Mouse (Mus musculus) CH12.LX (cell line): Measurements from ENCODE around the gene Exoc3l4. TPM values are rescaled to one million over a fixed set of nuclear protein-coding genes. Genes with fewer than 3 reads are reported as not detected.
A peak's percentile ranks its signal among the peaks of the same experiment; 100 is the strongest.

Experiments used
- DNase-seq: peaks from one replicate; pipeline ENCODE4 v3.0.0-alpha.2; 2013; ENCODE audit errors: extremely low read depth
- H3K27ac ChIP-seq: 2 replicates; pipeline ENCODE4 v1.5.1; 2012; ENCODE audit warnings: low read depth, mild to moderate bottlenecking, control low read depth, moderate library complexity; ENCODE audit not compliant: insufficient read depth
- H3K27me3 ChIP-seq: replicated peaks from 2 replicates; pipeline ENCODE3; 2012; ENCODE audit warnings: inconsistent platforms
- H3K36me3 ChIP-seq, 2 experiments: replicated peaks in 1 of 2; 2 replicates each; pipeline versions ENCODE3 to v1.6.1; 2012; ENCODE audit warnings: inconsistent platforms in 1 of 2, low read length in 1 of 2, mild to moderate bottlenecking in 1 of 2, mixed read lengths in 1 of 2, moderate library complexity in 1 of 2; ENCODE audit not compliant: control insufficient read depth in 1 of 2, insufficient read depth in 1 of 2
- H3K4me1 ChIP-seq, 2 experiments: 2 replicates each; pipeline ENCODE4 v1.6.1; 2012; ENCODE audit warnings: inconsistent platforms in 1 of 2, moderate library complexity in 1 of 2; ENCODE audit not compliant: insufficient read depth in 2 of 2, control insufficient read depth in 1 of 2
- H3K4me2 ChIP-seq: 2 replicates; pipeline ENCODE4 v1.6.1; 2012; ENCODE audit warnings: low read depth, mild to moderate bottlenecking, control low read depth; ENCODE audit not compliant: poor library complexity, insufficient read depth, severe bottlenecking
- H3K4me3 ChIP-seq, 3 experiments: fragments of 150-350 bp in 1 of 3; sonication (generic) in 1 of 3; replicated peaks in 1 of 3; 2 replicates each; pipeline versions ENCODE3 to v1.5.1; 2011 to 2012; ENCODE audit warnings: low read depth in 2 of 3, low read length in 2 of 3, mild to moderate bottlenecking in 2 of 3, moderate library complexity in 2 of 3, control low read depth in 1 of 3, improper control_type of control experiment in 1 of 3, inconsistent platforms in 1 of 3, mixed read lengths in 1 of 3; ENCODE audit not compliant: poor library complexity in 1 of 3
- H3K79me2 ChIP-seq: replicated peaks from 2 replicates; pipeline ENCODE4 v1.6.1; 2012; ENCODE audit warnings: mild to moderate bottlenecking, moderate library complexity; ENCODE audit not compliant: control insufficient read depth, poor library complexity, insufficient read depth, severe bottlenecking; ENCODE audit errors: extremely low read depth
- H3K9ac ChIP-seq: 2 replicates; pipeline ENCODE4 v1.6.1; 2012; ENCODE audit warnings: low read depth, mild to moderate bottlenecking, control low read depth, moderate library complexity; ENCODE audit not compliant: insufficient read depth
- H3K9me3 ChIP-seq: replicated peaks from 2 replicates; pipeline ENCODE3; 2012; ENCODE audit warnings: low read length, inconsistent platforms, mixed read lengths
- BHLHE40 ChIP-seq: IDR thresholded peaks from 2 replicates; pipeline ENCODE4 v1.6.1; 2011; ENCODE audit warnings: mild to moderate bottlenecking, low read depth, low read length, improper control_type of control experiment
- CHD1 ChIP-seq: IDR thresholded peaks from 2 replicates; pipeline ENCODE4 v1.6.1; 2012; ENCODE audit warnings: low read depth, low read length, improper control_type of control experiment, inconsistent platforms
- CTCF ChIP-seq, 2 experiments: IDR thresholded peaks in 1 of 2; conservative IDR thresholded peaks in 1 of 2; 2 replicates each; pipeline ENCODE4 v1.5.1; 2011 to 2012; ENCODE audit warnings: low read depth in 2 of 2, low read length in 2 of 2, improper control_type of control experiment in 1 of 2, inconsistent platforms in 1 of 2, mild to moderate bottlenecking in 1 of 2, moderate library complexity in 1 of 2
- E2F4 ChIP-seq: IDR thresholded peaks from 2 replicates; pipeline ENCODE4 v1.6.1; 2011; ENCODE audit warnings: low read depth, low read length, improper control_type of control experiment; ENCODE audit not compliant: insufficient replicate concordance
- ELF1 ChIP-seq: IDR thresholded peaks from 2 replicates; pipeline ENCODE4 v1.6.1; 2014; ENCODE audit warnings: low read depth, mild to moderate bottlenecking, inconsistent platforms, low read length, improper control_type of control experiment
- ETS1 ChIP-seq: conservative IDR thresholded peaks from 2 replicates; pipeline ENCODE4 v1.6.1; 2012; ENCODE audit warnings: low read depth, mild to moderate bottlenecking, inconsistent platforms, low read length, improper control_type of control experiment, moderate library complexity
- IRF4 ChIP-seq: IDR thresholded peaks from 2 replicates; pipeline ENCODE4 v1.6.1; 2014; ENCODE audit warnings: low read depth, mild to moderate bottlenecking, inconsistent platforms, low read length, improper control_type of control experiment
- NELFE ChIP-seq: IDR thresholded peaks from 2 replicates; pipeline ENCODE4 v1.6.1; 2011; ENCODE audit warnings: low read depth, low read length, improper control_type of control experiment
- dilution Hi-C: fragments of 300-500 bp; cut with MboI; formaldehyde crosslinking; loops from 2 replicates; pipeline ENCODE4 v1.14.3; 2020; ENCODE audit warnings: low sequenced_read_pairs; ENCODE audit not compliant: extremely low pct_unique_long_range_greater_than_20kb, extremely low pct_ligation_motif_present
- in situ Hi-C: fragments of 300-500 bp; cut with MboI; formaldehyde crosslinking; loops from 3 replicates; pipeline ENCODE4 v1.14.3; 2019; ENCODE audit warnings: low sequenced_read_pairs, low pct_ligation_motif_present, low pct_unique_long_range_greater_than_20kb, mixed read lengths
- polyA plus RNA-seq: library from polyadenylated mRNA; unstranded; fragments of >175 nt; gene quantifications from 2 replicates; pipeline ENCODE4 v1.2.1, GENCODE M21; 2012; ENCODE audit warnings: low read depth; ENCODE audit not compliant: insufficient read length
- total RNA-seq, 2 experiments: library from RNA; depleted of rRNA; stranded (reverse); fragments of 300-350 nt in 1 of 2; fragments of >200 nt in 1 of 2; gene quantifications; 2 replicates each; pipeline ENCODE4 v1.2.3; 2012 to 2014

Exoc3l4 gene
- total and polyA plus RNA-seq, 3 experiments, result 0.81 to 1.2 (median 0.85) TPM

DNA sequence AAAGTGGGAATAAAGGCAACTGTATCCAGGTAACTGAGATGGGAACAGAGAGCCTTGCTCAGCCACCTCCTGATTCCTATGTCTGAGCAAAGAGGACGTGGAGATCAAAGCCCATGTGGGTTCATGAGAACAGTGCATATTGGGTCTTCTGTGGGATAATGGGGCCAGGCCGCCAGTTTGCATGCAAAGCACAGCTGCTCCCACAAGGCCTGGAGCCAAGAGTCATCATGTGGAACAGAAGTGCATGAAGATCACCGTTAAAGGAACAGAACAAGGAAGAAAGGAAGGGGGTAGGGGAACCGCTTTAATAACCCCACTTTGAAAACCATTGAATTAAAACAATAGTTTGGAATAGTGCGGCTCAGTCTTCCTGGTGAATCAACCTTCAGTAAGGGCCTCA, 56.1 kb downstream of the Exoc3l4 start:
- Histone ChIP-seq H3K4me1 (peaks cover 9 to 21% of the 10 kb centered on the region in 2 experiments), H3K27ac (no peak overlapping the region), H3K36me3 (no peaks in the 10 kb centered on the region), H3K27me3 (peaks cover 8% of the 10 kb centered on the region), H3K4me3 (no peak overlapping the region), H3K9ac (no peak overlapping the region), H3K79me2 (no peaks in the 10 kb centered on the region), H3K9me3 (peaks cover 10% of the 10 kb centered on the region), H3K4me2 (no peak overlapping the region)
- no peak for TF ChIP-seq ELF1
- no peak for TF ChIP-seq IRF4
- TF ChIP-seq E2F4, result no peak
- no peak for TF ChIP-seq CTCF (conservative IDR thresholded peaks at IDR 0.05 in 1 of 2, IDR thresholded peaks at IDR 0.05 in 1 of 2; ENCODE audit: low read depth in 2 of 2, low read length in 2 of 2)
- no peak for TF ChIP-seq BHLHE40
- dilution Hi-C loops (no loop called here), in situ Hi-C loops (no loop called here)
- DNase-seq, result no peak

DNA sequence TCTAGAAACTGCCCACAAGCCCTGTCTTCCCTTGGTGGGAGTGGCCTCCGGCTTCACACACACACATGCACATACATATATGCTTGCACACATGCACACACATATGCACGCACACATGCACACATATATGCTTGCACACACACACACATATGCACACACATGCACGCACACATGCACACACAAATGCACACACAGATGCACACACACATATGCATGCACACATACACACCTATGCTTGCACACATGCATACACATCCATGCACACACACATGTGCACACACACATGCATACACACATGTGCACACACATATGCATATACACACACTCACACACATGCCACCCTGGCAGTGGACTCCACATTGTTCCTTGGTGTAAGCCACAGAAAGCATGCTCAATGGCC, 57.6 kb downstream of the Exoc3l4 start:
- no peak for TF ChIP-seq CTCF (conservative IDR thresholded peaks at IDR 0.05 in 1 of 2, IDR thresholded peaks at IDR 0.05 in 1 of 2; ENCODE audit: low read depth in 2 of 2, low read length in 2 of 2)
- no peak for TF ChIP-seq ELF1
- TF ChIP-seq CHD1, result no peak
- no peak for TF ChIP-seq BHLHE40
- no peak for TF ChIP-seq NELFE
- no peak for TF ChIP-seq E2F4
- Histone ChIP-seq H3K27ac (no peak overlapping the region), H3K9ac (no peak overlapping the region), H3K79me2 (no peaks in the 10 kb centered on the region), H3K9me3 (peaks cover 10% of the 10 kb centered on the region), H3K36me3 (no peaks in the 10 kb centered on the region), H3K4me1 (peaks cover 9 to 21% of the 10 kb centered on the region in 2 experiments), H3K27me3 (no peaks in the 10 kb centered on the region), H3K4me3 (no peak overlapping the region), H3K4me2 (no peak overlapping the region)
- dilution Hi-C loops, result no loop called here
- no peak for DNase-seq
- in situ Hi-C loops, result no loop called here

DNA sequence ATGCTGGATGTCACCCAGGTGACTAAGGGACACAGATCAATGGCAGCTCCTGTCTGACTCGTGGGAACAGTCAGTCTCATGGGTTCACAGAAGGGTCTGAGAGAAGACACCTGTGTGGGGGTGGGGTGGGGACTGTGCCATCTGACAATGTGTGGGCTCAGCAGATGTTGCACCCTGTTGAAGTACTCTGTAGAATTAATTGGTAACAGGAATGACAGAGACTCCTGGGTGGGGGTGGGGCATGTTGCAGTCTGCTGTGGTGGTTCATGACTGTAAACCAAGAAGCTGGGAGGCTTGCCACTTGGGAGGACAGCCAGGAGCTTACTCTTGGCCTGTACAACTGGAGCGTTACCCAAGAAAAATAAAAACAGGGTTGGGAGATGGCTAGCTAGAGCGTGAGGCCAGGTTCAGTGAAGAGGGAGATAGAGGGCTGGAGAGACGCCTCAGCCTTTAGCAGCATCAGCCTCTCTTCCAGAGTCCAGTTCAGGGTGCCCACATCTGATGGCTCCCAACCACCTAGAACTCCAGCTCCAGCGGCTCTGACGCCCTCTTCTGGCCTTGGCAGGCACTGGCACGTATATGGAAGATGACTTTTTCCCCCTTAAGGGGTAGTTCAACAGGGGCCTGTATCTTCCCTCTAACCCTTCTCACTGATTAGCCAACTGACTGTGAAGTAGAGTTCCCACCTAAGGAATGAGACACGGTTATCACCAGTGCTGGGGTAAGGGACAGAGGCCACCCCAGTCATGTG, 58.3 kb downstream of the Exoc3l4 start:
- H3K9me3 ChIP-seq, result peaks cover 10% of the 10 kb centered on the region
- H3K4me3 ChIP-seq, result no peak overlapping the region
- H3K36me3 ChIP-seq, result no peaks in the 10 kb centered on the region
- dilution Hi-C loops (no loop called here), in situ Hi-C loops (no loop called here)
- DNase-seq, result no peak
- no peaks in the 10 kb centered on the region for H3K79me2 ChIP-seq
- H3K4me2 ChIP-seq, result no peak overlapping the region
- H3K4me1 ChIP-seq, result peaks cover 9 to 21% of the 10 kb centered on the region in 2 experiments
- no peak overlapping the region for H3K27ac ChIP-seq
- H3K27me3 ChIP-seq, result no peaks in the 10 kb centered on the region
- TF ChIP-seq ETS1, result no peak
- peak in 1 of 2 experiments; percentile 23; a peak in 1 of 4 replicates for TF ChIP-seq CTCF (conservative IDR thresholded peaks at IDR 0.05 in 1 of 2, IDR thresholded peaks at IDR 0.05 in 1 of 2; ENCODE audit: low read depth in 2 of 2, low read length in 2 of 2)
- no peak overlapping the region for H3K9ac ChIP-seq
